Mouse (Mus musculus): ENCODE measurements around the gene Sema6c.

Gene Sema6c

GRCm38 (mm10) chr3:95142617-95143011 lies 17.6 kb upstream of the Sema6c start:
- DNase-seq (ENCODE audit: low spot score) = peak; percentile 91

- DNase-seq (ENCODE audit: low spot score) = no peak
Observed at GRCm38 (mm10) chr3:95147924-95148323, 12.3 kb upstream of the Sema6c start.

- DNase-seq (ENCODE audit: low spot score) = peak; percentile 42
Observed at GRCm38 (mm10) chr3:95153874-95154273, 6.4 kb upstream of the Sema6c start.

- DNase-seq (ENCODE audit: low spot score) = no peak
Observed at GRCm38 (mm10) chr3:95159511-95159986, 708 bp upstream of the Sema6c start.

GRCm38 (mm10) chr3:95161041-95161551 lies 839 bp downstream of the Sema6c start:
- DNase-seq (ENCODE audit: low spot score) = no peak

- DNase-seq (ENCODE audit: low spot score) = no peak
Observed at GRCm38 (mm10) chr3:95161618-95162344, 1.5 kb downstream of the Sema6c start.

GRCm38 (mm10) chr3:95162345-95162628 lies 2.0 kb downstream of the Sema6c start:
- no peak for DNase-seq (ENCODE audit: low spot score)

- DNase-seq (ENCODE audit: low spot score) = no peak
Observed at GRCm38 (mm10) chr3:95163419-95164255, 3.4 kb downstream of the Sema6c start.

- DNase-seq (ENCODE audit: low spot score) = no peak
Observed at GRCm38 (mm10) chr3:95164256-95164550, 3.9 kb downstream of the Sema6c start.

- DNase-seq (ENCODE audit: low spot score) = no peak
Observed at GRCm38 (mm10) chr3:95164840-95165239, 4.6 kb downstream of the Sema6c start.

GRCm38 (mm10) chr3:95169996-95170395 lies 9.7 kb downstream of the Sema6c start:
- no peak for DNase-seq (ENCODE audit: low spot score)

GRCm38 (mm10) chr3:95171105-95171504 lies 10.8 kb downstream of the Sema6c start:
- DNase-seq (ENCODE audit: low spot score) = no peak

GRCm38 (mm10) chr3:95172526-95173255 lies 12.4 kb downstream of the Sema6c start:
- no peak for DNase-seq (ENCODE audit: low spot score)

GRCm38 (mm10) chr3:95173256-95173949 lies 13.1 kb downstream of the Sema6c start:
- no peak for DNase-seq (ENCODE audit: low spot score)

GRCm38 (mm10) chr3:95174011-95174592 lies 13.8 kb downstream of the Sema6c start:
- DNase-seq (ENCODE audit: low spot score) = peak; percentile 89

- no peak for DNase-seq (ENCODE audit: low spot score)
Observed at GRCm38 (mm10) chr3:95176500-95176899, 16.2 kb downstream of the Sema6c start.

- no peak for DNase-seq (ENCODE audit: low spot score)
Observed at GRCm38 (mm10) chr3:95177583-95177982, 17.3 kb downstream of the Sema6c start.

GRCm38 (mm10) chr3:95178948-95179347 lies 18.7 kb downstream of the Sema6c start:
- DNase-seq (ENCODE audit: low spot score) = no peak

- no peak for DNase-seq (ENCODE audit: low spot score)
Observed at GRCm38 (mm10) chr3:95179890-95180289, 19.6 kb downstream of the Sema6c start.

GRCm38 (mm10) chr3:95181841-95182240 lies 21.6 kb downstream of the Sema6c start:
- no peak for DNase-seq (ENCODE audit: low spot score)

- no peak for DNase-seq (ENCODE audit: low spot score)
Observed at GRCm38 (mm10) chr3:95184796-95185577, 24.7 kb downstream of the Sema6c start.
